Mouse (Mus musculus): Measurements from ENCODE around the gene Trim12c.

GRCm38 (mm10) chr7:104353600-104353967, 422 bp upstream of the Trim12c start:
- TF ChIP-seq GATA1 (IDR thresholded peaks at IDR 0.05; ENCODE audit: borderline replicate concordance, low read length) (no peak), FLI1 (IDR thresholded peaks at IDR 0.05; ENCODE audit: low read length) (no peak)

All from megakaryocyte, embryonic 14.5 days (primary cell).